Mouse (Mus musculus): ENCODE results near the gene Hnrnpl. TPM values are rescaled to one million over a fixed set of nuclear protein-coding genes. Genes with fewer than 3 reads are reported as not detected.

The Hnrnpl gene
- polyA plus RNA-seq, 1 experiment from 2014 or later, result 323 TPM

DNA sequence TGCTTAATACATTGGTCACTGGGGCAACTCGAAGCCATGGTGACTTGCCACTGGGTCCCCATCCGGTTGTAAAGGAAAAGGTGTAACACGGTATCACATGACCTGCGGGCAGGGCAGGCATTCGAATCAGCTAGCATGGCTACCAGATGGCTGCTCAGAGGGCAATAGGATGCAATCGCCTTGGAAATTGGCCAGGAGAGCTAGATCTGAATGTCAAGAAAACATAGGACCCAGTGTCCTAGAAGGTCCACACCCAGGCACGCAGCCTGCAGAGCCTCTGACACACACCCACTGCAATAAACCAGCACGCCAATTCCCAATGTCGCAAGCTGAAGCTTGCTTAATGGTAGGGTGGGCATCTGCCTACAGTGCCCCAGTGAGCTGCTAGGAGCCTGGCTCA lies 30.0 kb downstream of the Hnrnpl start:
- no peaks in the 10 kb centered on the region for H3K9me3 ChIP-seq
- H3K4me3 ChIP-seq, result no peak overlapping the region
- H3K4me2 ChIP-seq (replicated peaks), result no peak overlapping the region
- H3K9ac ChIP-seq (replicated peaks), result no peak overlapping the region
- no peaks in the 10 kb centered on the region for H3K36me3 ChIP-seq
- no peak overlapping the region for H3K27ac ChIP-seq (replicated peaks)
- 89% methylated on average over 9 of the region's 9 CpGs for WGBS
- ATAC-seq (ENCODE audit: low FRiP score, low read depth), result no peak
- no peaks in the 10 kb centered on the region for H3K27me3 ChIP-seq
- no peaks in the 10 kb centered on the region for H3K4me1 ChIP-seq

DNA sequence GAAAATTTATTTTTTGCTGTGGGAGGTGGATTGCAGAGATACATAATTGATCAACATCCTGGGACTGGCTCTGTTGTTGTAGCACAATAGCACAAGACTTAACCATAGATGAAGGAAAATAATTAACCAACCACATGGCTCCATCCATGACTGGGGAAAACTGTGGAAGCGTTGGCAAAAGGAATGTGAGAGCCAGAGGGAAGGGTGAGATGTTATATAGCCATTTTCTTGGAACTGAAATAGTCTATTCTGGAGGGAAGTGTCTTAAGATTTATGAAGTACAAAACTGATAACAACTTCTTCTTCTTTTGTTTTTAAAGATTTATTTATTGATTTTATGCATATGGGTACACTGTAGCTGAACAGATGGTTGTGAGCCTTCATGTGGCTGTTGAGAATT lies 38.9 kb downstream of the Hnrnpl start:
- 79% methylated on average over 1 of the region's 1 CpGs for WGBS
- ATAC-seq (ENCODE audit: low FRiP score, low read depth), result no peak
- no peak overlapping the region for H3K4me2 ChIP-seq (replicated peaks)
- H3K4me3 ChIP-seq, result no peak overlapping the region
- no peak overlapping the region for H3K9ac ChIP-seq (replicated peaks)
- no peaks in the 10 kb centered on the region for H3K4me1 ChIP-seq
- no peaks in the 10 kb centered on the region for H3K9me3 ChIP-seq
- no peaks in the 10 kb centered on the region; the same call in 1 of the 2 replicates for H3K27me3 ChIP-seq
- no peak overlapping the region for H3K27ac ChIP-seq (replicated peaks)
- no peaks in the 10 kb centered on the region for H3K36me3 ChIP-seq

DNA sequence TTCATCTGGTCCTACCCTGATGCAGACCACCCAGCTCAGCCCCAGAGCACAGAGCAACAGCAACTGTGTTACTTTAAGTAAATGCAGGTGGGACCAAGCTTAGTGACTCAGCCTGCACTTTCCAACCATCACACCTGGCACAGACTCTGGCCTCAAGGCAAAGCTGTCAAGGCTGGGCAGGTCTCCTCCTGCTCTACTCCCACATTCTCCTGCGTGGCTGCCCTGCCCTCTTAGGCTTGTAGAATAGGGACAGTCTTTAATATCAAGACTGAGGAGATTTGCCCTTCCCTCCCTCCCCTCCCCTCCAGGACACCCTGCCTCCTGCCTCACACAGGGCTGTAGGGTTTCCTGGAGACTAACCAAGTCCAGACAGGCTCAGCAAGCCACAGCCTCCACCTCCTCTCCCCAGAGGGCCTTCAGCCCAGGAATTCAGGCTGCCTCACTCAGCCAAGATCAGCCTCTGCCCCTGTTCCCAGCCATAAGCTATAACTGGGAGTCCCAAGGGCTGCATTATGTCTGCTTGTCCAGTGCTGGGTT lies 41.4 kb downstream of the Hnrnpl start:
- Histone ChIP-seq H3K27me3 (no peaks in the 10 kb centered on the region; the same call in 1 of the 2 replicates), H3K4me3 (no peak overlapping the region), H3K9me3 (no peaks in the 10 kb centered on the region), H3K9ac (replicated peaks) (no peak overlapping the region), H3K27ac (replicated peaks) (no peak overlapping the region), H3K4me2 (replicated peaks) (no peak overlapping the region), H3K36me3 (no peaks in the 10 kb centered on the region), H3K4me1 (no peaks in the 10 kb centered on the region)
- no peak for ATAC-seq (ENCODE audit: low FRiP score, low read depth)
- WGBS, result 50% methylated on average over 1 of the region's 1 CpGs

DNA sequence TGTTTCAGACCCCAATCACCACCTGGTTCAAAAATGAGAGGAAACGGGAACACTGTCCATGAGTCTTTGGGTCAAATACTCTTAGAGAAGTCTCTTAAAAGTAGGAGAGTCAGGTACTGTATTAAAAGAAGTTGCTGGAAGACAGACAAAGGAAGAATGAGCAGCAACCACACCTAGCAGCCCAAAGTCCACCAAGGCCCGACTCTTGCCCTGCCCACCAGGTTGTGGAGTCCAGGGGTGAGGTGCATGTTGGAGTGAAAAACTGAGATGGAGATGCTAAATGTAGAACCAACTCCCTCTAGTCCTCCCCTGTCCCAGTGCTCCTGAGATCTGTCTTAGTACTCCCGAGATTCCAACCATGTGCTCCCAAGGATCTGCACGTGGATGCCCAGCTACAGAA lies 42.3 kb downstream of the Hnrnpl start:
- H3K4me2 ChIP-seq (replicated peaks), result no peak overlapping the region
- no peak overlapping the region for H3K27ac ChIP-seq (replicated peaks)
- no peaks in the 10 kb centered on the region; the same call in 1 of the 2 replicates for H3K27me3 ChIP-seq
- no peaks in the 10 kb centered on the region for H3K4me1 ChIP-seq
- no peak for ATAC-seq (ENCODE audit: low FRiP score, low read depth)
- no peaks in the 10 kb centered on the region for H3K9me3 ChIP-seq
- no peaks in the 10 kb centered on the region for H3K36me3 ChIP-seq
- no peak overlapping the region for H3K4me3 ChIP-seq
- no peak overlapping the region for H3K9ac ChIP-seq (replicated peaks)
- 81% methylated on average over 4 of the region's 4 CpGs for WGBS

DNA sequence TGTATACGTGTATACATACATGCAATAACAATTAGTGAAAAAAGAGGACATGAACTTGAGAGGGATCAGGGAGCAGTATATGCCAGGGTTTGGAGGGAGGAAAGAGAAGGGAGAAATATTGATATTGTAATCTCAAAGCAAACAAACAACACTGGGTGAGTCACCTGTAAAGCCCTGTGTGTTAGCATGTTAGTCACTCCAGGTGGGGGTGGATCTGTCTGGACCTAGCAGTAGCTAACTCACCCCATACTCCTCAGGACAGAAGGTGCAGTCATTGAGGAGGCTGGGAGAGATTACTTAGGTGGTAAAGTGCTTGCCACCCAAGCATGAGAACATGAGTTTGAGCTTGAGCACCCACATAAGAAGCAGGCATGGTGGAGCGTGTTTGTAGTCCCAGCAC lies 51.6 kb downstream of the Hnrnpl start:
- WGBS, result 86% methylated on average over 2 of the region's 2 CpGs

DNA sequence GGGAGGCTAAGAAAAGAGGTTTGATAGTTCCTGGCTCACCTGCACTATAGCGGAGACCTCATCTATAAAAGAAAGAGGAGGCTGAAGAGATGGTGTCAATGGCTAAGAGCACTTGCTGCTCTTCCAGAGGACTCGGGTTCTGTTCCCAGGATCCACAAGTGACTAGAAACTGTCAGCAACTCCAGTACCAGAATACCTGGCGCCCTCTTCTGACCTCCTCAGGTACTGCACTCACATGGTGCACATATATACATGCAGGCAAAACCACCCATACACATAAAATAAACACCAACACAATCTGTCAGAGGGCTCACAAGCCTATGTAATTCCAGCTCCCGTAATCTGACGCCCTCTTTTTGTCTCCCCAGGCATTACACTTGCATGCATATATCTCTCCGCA lies 52.6 kb downstream of the Hnrnpl start:
- H3K4me2 ChIP-seq (replicated peaks), result no peak overlapping the region
- no peak overlapping the region for H3K9ac ChIP-seq (replicated peaks)
- WGBS, result 88% methylated on average over 6 of the region's 6 CpGs
- no peak overlapping the region for H3K27ac ChIP-seq (replicated peaks)
- no peak overlapping the region for H3K4me3 ChIP-seq
- no peaks in the 10 kb centered on the region; the same call in 1 of the 2 replicates for H3K27me3 ChIP-seq
- peaks cover 14% of the 10 kb centered on the region; the same call in 1 of the 2 replicates for H3K4me1 ChIP-seq
- H3K9me3 ChIP-seq, result 0 out of 2 replicates have a peak, but pooled peaks cover 5% of the 10 kb centered on the region
- no peaks in the 10 kb centered on the region for H3K36me3 ChIP-seq
- no peak for ATAC-seq (ENCODE audit: low FRiP score, low read depth)

More for the DNA sequence above, 51.6 kb downstream of the Hnrnpl start:
- Histone ChIP-seq H3K27ac (replicated peaks) (no peak overlapping the region), H3K9me3 (0 out of 2 replicates have a peak, but pooled peaks cover 5% of the 10 kb centered on the region), H3K4me3 (no peak overlapping the region), H3K36me3 (no peaks in the 10 kb centered on the region), H3K27me3 (no peaks in the 10 kb centered on the region), H3K4me1 (peaks cover 9% of the 10 kb centered on the region; the same call in 1 of the 2 replicates), H3K9ac (replicated peaks) (no peak overlapping the region), H3K4me2 (replicated peaks) (no peak overlapping the region)
- ATAC-seq (ENCODE audit: low FRiP score, low read depth), result no peak

DNA sequence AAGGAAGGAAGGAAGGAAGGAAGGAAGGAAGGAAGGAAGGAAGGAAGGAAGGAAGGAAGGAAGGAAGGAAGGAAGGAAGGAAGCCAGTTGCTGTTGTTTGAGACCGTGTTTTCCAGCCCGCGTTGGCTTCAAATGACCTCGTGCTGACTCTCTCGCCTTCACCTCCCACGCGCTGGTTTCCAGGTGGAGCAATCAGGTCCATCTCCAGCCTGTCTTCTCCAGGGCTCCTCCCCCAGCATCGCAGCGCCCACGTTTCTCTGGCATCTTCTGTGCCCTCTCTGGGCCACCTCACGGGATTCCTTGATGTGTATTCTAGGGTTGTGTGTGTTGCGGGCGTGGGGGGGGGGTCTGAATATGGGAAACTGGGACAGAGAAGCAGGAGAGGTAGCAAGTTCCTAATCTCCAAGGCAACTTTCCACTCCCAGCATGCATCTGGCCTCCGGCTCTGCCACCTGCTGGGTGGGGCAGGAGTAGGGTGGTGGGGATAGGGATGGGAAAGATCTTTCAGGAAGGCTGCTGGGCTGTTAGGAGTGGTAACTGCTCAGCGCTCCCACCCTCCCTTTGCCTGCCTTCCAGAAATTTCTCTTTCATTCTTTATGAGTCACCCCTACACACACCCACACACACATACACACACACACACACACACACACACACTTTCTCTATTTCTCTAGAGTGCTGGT lies 54.6 kb downstream of the Hnrnpl start:
- Histone ChIP-seq H3K4me2 (replicated peaks) (no peak overlapping the region), H3K27ac (replicated peaks) (no peak overlapping the region), H3K9ac (replicated peaks) (no peak overlapping the region), H3K4me3 (no peak overlapping the region), H3K27me3 (no peaks in the 10 kb centered on the region; the same call in 1 of the 2 replicates), H3K9me3 (0 out of 2 replicates have a peak, but pooled peaks cover 5% of the 10 kb centered on the region), H3K4me1 (peaks cover 18% of the 10 kb centered on the region; the same call in 1 of the 2 replicates), H3K36me3 (no peaks in the 10 kb centered on the region)
- 79% methylated on average over 15 of the region's 15 CpGs for WGBS
- ATAC-seq (ENCODE audit: low FRiP score, low read depth), result no peak

DNA sequence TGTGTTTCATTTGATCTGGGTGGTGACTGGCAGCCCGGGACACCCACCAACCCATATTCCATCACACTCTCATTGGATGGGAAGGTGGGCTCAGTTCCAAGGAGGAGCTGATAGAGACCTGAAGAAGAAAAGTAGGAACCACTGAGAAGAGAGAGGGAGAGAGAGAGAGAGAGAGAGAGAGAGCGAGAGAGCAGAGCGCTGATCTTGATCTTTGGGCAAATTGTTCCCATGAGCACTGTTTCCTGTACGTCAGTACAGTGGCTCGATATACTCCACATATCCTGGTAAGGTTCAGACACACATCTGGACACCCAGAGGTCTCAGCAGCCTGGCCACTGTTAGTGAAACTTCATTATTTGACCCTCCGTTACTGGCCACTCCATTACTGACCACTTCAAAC lies 55.2 kb downstream of the Hnrnpl start, which contains the start of gene Lgals7:
Gene Lgals7 (plus strand): TSS at position 314 of the 400 bp plus-strand sequence.
- no peak within 1 kb of the TSS for H3K9ac ChIP-seq (replicated peaks)
- H3K4me1 ChIP-seq, result peaks cover 18% of the 10 kb centered on the region; the same call in 1 of the 2 replicates
- no peak within 1 kb of the TSS for H3K4me2 ChIP-seq (replicated peaks)
- ATAC-seq (ENCODE audit: low FRiP score, low read depth), result no peak
- no peak within 1 kb of the TSS for H3K4me3 ChIP-seq
- no peaks in the 10 kb centered on the region for H3K36me3 ChIP-seq
- peak within 1 kb of the TSS; percentile 26; the same call in 1 of the 2 replicates for H3K27ac ChIP-seq (replicated peaks)
- 89% methylated on average over 6 of the region's 6 CpGs for WGBS
- H3K27me3 ChIP-seq, result no peaks in the 10 kb centered on the region; the same call in 1 of the 2 replicates
- H3K9me3 ChIP-seq, result 0 out of 2 replicates have a peak, but pooled peaks cover 5% of the 10 kb centered on the region

DNA sequence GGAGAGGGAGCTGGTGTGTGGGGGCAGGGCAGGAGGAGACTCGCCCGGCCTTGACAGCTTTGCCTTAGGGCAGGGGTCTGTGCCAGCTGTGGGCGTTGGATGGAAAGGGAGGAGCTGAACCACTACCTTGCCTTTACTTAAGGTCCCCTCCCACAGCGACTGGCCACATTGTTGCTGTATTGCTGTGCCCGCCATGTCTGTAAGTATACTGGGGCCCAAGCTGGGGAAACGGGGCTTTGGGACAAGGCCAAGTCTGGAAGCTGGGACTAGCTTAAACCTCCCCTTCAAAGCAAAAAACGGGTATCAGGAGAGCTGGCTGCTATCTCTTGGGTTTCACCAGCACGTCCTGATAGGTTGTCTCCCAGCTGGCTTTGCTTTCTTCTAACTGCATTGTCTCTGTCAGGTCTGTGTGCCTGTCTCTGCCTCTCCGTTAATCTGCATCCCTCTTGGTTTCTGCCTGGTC lies 56.0 kb downstream of the Hnrnpl start:
- no peak overlapping the region for H3K4me3 ChIP-seq
- no peak overlapping the region for H3K9ac ChIP-seq (replicated peaks)
- no peak overlapping the region for H3K4me2 ChIP-seq (replicated peaks)
- no peak for ATAC-seq (ENCODE audit: low FRiP score, low read depth)
- H3K9me3 ChIP-seq, result 0 out of 2 replicates have a peak, but pooled peaks cover 5% of the 10 kb centered on the region
- 43% methylated on average over 9 of the region's 9 CpGs for WGBS
- H3K4me1 ChIP-seq, result peaks cover 18% of the 10 kb centered on the region; the same call in 1 of the 2 replicates
- no peaks in the 10 kb centered on the region; the same call in 1 of the 2 replicates for H3K27me3 ChIP-seq
- peak overlapping the region; percentile 26; the same call in 1 of the 2 replicates for H3K27ac ChIP-seq (replicated peaks)
- no peaks in the 10 kb centered on the region for H3K36me3 ChIP-seq

DNA sequence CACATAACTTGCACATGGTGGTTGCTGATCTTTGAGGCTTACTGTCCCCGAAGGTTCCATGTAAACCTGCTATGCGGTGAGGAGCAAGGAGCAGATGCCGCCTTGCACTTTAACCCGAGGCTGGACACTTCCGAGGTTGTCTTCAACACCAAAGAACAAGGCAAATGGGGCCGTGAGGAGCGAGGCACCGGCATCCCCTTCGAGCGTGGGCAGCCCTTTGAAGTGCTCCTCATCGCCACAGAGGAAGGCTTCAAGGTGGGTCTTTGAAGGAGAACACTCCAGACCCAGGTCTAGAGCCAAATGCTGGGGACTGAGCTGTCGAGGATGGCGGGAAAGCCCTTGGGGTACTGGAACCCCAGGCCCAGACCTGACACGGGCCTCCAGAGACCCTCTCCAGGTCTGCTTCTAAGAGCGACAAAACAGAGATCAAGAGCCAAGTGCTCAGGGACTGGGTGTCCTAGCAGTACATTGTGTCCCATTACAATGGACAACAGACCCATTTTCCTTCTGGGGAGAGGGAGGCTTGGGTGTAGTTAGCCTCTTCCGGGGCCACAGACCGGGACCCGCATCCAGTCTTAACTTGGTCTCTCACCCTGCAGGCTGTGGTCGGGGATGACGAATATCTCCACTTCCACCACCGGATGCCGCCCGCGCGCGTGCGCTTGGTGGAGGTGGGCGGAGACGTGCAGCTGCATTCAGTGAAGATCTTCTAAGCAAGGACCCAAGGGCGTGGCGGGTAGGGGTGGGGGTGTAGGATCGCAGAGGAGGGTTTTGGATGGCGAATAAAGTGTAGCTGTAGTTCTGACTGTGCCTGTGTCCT lies 57.4 kb downstream of the Hnrnpl start:
- Histone ChIP-seq H3K4me1 (peaks cover 18% of the 10 kb centered on the region; the same call in 1 of the 2 replicates), H3K4me3 (peak overlapping the region; percentile 18; the same call in 1 of the 2 replicates), H3K9me3 (0 out of 2 replicates have a peak, but pooled peaks cover 4% of the 10 kb centered on the region), H3K27ac (replicated peaks) (no peak overlapping the region), H3K36me3 (no peaks in the 10 kb centered on the region), H3K4me2 (replicated peaks) (peak overlapping the region; percentile 44), H3K9ac (replicated peaks) (no peak overlapping the region), H3K27me3 (no peaks in the 10 kb centered on the region; the same call in 1 of the 2 replicates)
- ATAC-seq (ENCODE audit: low FRiP score, low read depth), result 0 out of 2 replicates have a peak, but pooled peaks have one; percentile 16
- 47% methylated on average over 33 of the region's 33 CpGs for WGBS

DNA sequence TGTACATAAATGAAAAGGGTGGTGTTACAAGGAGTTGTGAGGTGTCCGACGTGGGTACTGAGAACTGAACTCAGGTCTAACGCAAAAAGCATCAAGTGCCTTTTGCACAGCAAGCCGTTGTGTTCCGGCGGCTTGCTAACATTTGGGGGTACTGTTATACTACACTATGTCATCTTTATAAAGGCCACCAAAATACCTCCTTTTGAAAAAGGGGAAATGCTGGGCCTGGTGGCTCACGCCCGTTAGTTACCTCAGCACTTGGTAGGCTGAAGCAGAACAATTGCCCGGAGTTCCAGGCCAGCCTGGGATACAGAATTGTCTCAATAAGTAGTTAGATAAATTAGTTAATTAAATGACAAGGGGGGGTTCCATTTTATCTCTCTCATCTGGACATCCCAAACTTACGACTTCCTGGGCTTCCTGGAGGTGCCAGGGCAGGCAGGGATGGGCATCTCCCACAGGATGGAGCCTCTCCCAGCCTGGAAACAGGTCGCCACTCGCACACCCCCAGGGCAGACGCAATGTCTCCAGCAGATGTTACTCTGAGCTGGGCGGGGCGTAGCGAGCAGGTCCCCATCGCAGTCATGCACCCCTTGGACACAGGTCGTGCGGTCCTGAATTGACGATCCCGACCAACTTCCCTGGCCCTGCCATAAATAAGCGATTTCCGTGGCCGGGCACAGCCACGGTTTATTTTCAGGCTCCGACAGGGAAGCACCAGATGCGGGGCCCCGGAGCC lies 58.6 kb downstream of the Hnrnpl start:
- Histone ChIP-seq H3K4me1 (peaks cover 18% of the 10 kb centered on the region; the same call in 1 of the 2 replicates), H3K27ac (replicated peaks) (no peak overlapping the region), H3K27me3 (no peaks in the 10 kb centered on the region; the same call in 1 of the 2 replicates), H3K9me3 (no peaks in the 10 kb centered on the region), H3K9ac (replicated peaks) (no peak overlapping the region), H3K4me3 (no peak overlapping the region), H3K4me2 (replicated peaks) (no peak overlapping the region), H3K36me3 (no peaks in the 10 kb centered on the region)
- ATAC-seq (ENCODE audit: low FRiP score, low read depth), result no peak
- WGBS, result 94% methylated on average over 28 of the region's 28 CpGs

Data from midbrain, embryonic 12.5 days (tissue).